Mouse (Mus musculus): ENCODE data around the gene Cotl1. TPM values are rescaled to one million over a fixed set of nuclear protein-coding genes. Genes with fewer than 3 reads are reported as not detected.

The Cotl1 gene
- polyA plus RNA-seq, 1 experiment from 2014 or later = 219 TPM

- Histone ChIP-seq H3K4me3 (peak overlapping the region; percentile 67; the same call in 1 of the 2 replicates), H3K9ac (peak overlapping the region; percentile 33), H3K4me1 (peaks cover 69% of the 10 kb centered on the region), H3K9me3 (no peaks in the 10 kb centered on the region), H3K27ac (peak overlapping the region; percentile 3), H3K27me3 (replicated peaks) (no peaks in the 10 kb centered on the region), H3K36me3 (no peaks in the 10 kb centered on the region), H3K4me2 (replicated peaks) (peak overlapping the region; percentile 87)
- WGBS = 43% methylated on average over 10 of the region's 10 CpGs
- ATAC-seq (ENCODE audit: low FRiP score, low read depth) = no peak
Observed at GRCm38 (mm10) chr8:119837553-119838071, 2.7 kb downstream of the Cotl1 start.

DNA sequence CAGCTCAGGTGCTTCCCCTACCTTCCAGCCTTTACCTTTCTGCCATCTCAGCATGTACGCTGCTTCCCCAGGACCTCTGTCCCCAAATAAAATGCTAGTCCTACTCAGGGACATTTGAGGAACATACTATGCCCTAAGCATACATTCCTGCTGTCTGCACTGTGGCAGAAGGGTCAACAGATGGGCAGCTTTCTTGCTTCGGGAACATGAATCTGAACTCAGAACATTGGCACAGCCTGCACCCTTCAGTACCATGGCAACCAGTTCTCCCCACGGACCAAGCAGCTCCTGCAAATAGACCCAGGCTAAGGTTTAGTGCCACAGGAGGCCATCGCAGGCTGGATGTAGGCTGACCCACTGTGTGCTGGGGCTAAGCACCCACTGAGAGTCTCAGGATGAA, 3.5 kb downstream of the Cotl1 start:
- no peaks in the 10 kb centered on the region for H3K27me3 ChIP-seq (replicated peaks)
- 73% methylated on average over 4 of the region's 4 CpGs for WGBS
- no peaks in the 10 kb centered on the region for H3K9me3 ChIP-seq
- H3K4me2 ChIP-seq (replicated peaks) = peak overlapping the region; percentile 87
- H3K27ac ChIP-seq = no peak overlapping the region
- H3K36me3 ChIP-seq = no peaks in the 10 kb centered on the region
- no peak overlapping the region for H3K4me3 ChIP-seq
- 0 out of 2 replicates have a peak overlapping the region, but pooled peaks have one; percentile 10 for H3K9ac ChIP-seq
- no peak for ATAC-seq (ENCODE audit: low FRiP score, low read depth)
- peaks cover 76% of the 10 kb centered on the region for H3K4me1 ChIP-seq

- 89% methylated on average over 5 of the region's 5 CpGs for WGBS
- H3K27me3 ChIP-seq (replicated peaks) = no peaks in the 10 kb centered on the region
- H3K4me2 ChIP-seq (replicated peaks) = no peak overlapping the region
- no peaks in the 10 kb centered on the region for H3K9me3 ChIP-seq
- H3K4me1 ChIP-seq = peaks cover 84% of the 10 kb centered on the region
- no peak for ATAC-seq (ENCODE audit: low FRiP score, low read depth)
- no peaks in the 10 kb centered on the region for H3K36me3 ChIP-seq
- H3K27ac ChIP-seq = no peak overlapping the region
- no peak overlapping the region for H3K9ac ChIP-seq
- no peak overlapping the region for H3K4me3 ChIP-seq
Observed at GRCm38 (mm10) chr8:119835270-119835669, 5.1 kb downstream of the Cotl1 start.

- no peak overlapping the region for H3K9ac ChIP-seq
- no peak overlapping the region for H3K4me3 ChIP-seq
- H3K36me3 ChIP-seq = no peaks in the 10 kb centered on the region
- H3K4me2 ChIP-seq (replicated peaks) = no peak overlapping the region
- H3K4me1 ChIP-seq = peaks cover 89% of the 10 kb centered on the region
- WGBS = 76% methylated on average over 6 of the region's 6 CpGs
- no peaks in the 10 kb centered on the region for H3K9me3 ChIP-seq
- ATAC-seq (ENCODE audit: low FRiP score, low read depth) = no peak
- no peak overlapping the region for H3K27ac ChIP-seq
- H3K27me3 ChIP-seq (replicated peaks) = no peaks in the 10 kb centered on the region
Observed at GRCm38 (mm10) chr8:119834676-119835075, 5.7 kb downstream of the Cotl1 start.

DNA sequence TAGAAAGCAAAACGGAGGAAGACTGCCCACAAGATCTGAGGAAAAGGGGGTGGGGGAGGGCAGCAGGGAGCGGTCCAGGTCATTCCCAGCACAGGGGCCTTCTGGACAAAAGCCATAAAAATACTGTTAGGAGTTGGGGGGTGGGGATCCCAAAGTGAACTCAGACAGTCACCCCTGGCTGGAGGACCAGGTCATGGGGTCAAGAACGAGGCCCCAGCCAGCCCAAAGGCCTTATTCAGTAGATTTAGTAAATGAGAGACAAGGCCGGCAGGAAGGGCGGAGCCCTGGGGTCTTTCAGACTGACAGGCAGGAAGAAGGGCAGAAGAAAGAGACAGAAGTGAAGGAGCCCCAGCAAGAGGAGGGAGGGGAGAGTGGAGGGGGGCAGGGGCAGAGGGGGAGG, 7.4 kb downstream of the Cotl1 start:
- Histone ChIP-seq H3K9me3 (no peaks in the 10 kb centered on the region), H3K9ac (0 out of 2 replicates have a peak overlapping the region, but pooled peaks have one; percentile 13), H3K4me2 (replicated peaks) (peak overlapping the region; percentile 36), H3K4me1 (peaks cover 89% of the 10 kb centered on the region), H3K27ac (no peak overlapping the region; the same call in 1 of the 2 replicates), H3K36me3 (no peaks in the 10 kb centered on the region), H3K27me3 (replicated peaks) (no peaks in the 10 kb centered on the region), H3K4me3 (no peak overlapping the region)
- ATAC-seq (ENCODE audit: low FRiP score, low read depth) = no peak
- WGBS = 7% methylated on average over 5 of the region's 5 CpGs

DNA sequence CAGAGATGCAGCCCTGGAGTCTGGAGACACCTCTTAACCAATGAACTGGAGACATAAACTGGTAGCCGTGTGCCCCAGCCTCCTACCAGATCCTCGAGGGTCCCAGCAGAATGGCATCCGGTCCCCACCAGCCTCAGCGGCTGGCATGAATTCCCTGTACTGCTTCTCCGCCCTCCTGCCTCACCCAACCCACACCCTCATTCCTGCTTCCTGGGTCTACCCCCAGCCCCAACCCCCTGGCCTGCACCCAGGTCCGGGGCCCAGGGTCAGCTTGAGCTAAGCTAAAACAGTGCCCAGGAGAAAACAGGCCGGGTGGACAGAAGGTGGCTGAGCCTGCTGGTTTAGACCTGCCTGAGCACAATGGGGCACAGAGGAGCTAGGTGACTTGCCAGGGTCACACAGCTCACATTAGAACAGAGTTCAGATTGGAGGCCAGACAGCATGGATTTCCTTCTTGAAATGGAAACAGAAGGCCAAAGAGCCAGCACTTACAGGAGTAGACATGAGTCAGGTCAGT, 8.2 kb downstream of the Cotl1 start:
- no peak overlapping the region for H3K4me3 ChIP-seq
- ATAC-seq (ENCODE audit: low FRiP score, low read depth) = peak; percentile 35
- 52% methylated on average over 7 of the region's 7 CpGs for WGBS

DNA sequence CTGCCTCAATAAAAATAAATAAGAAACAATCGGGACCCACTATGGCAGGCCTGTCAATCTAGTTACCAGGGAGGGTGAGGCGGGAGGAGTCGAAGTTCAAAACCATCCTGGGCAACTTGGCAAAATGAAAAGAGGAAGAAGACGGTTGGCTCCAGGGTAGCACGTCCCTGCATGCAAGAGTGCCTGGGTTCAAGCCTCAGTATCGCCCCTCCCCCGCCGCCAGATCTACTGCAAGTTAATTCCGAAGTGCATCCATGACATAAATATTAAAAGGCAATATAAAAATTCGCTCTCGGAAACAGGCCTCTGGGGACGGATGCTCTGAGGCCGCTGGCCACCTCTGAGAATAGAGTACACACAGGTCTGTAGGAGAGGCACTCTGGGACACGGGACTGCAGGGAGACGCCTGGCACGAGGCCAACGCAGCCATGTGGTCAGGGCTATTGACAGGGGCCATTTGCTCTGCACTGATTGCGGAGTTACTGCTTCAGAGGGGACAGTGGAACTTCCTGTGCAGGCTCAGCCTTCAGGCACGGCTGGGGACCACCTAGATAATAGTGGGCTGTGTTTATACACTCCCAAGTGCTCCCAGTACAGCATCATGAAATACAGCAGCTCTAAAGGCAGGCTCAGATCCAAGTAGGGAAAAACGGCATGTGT, 8.9 kb downstream of the Cotl1 start:
- Histone ChIP-seq H3K36me3 (no peaks in the 10 kb centered on the region), H3K4me2 (replicated peaks) (peak overlapping the region; percentile 36), H3K27me3 (replicated peaks) (no peaks in the 10 kb centered on the region), H3K9ac (no peak overlapping the region), H3K27ac (peak overlapping the region; percentile 81; the same call in 1 of the 2 replicates), H3K9me3 (no peaks in the 10 kb centered on the region), H3K4me1 (peaks cover 81% of the 10 kb centered on the region), H3K4me3 (no peak overlapping the region)
- ATAC-seq (ENCODE audit: low FRiP score, low read depth) = peak; percentile 75
- 22% methylated on average over 20 of the region's 20 CpGs for WGBS

More for the DNA sequence above, 8.2 kb downstream of the Cotl1 start:
- H3K36me3 ChIP-seq = no peaks in the 10 kb centered on the region
- H3K27me3 ChIP-seq (replicated peaks) = no peaks in the 10 kb centered on the region
- H3K4me1 ChIP-seq = peaks cover 88% of the 10 kb centered on the region
- H3K9ac ChIP-seq = peak overlapping the region; percentile 41
- H3K9me3 ChIP-seq = no peaks in the 10 kb centered on the region
- peak overlapping the region; percentile 36 for H3K4me2 ChIP-seq (replicated peaks)
- peak overlapping the region; percentile 81; the same call in 1 of the 2 replicates for H3K27ac ChIP-seq

- Histone ChIP-seq H3K9ac (no peak overlapping the region), H3K4me2 (replicated peaks) (peak overlapping the region; percentile 35; the same call in 1 of the 2 replicates), H3K27ac (no peak overlapping the region), H3K36me3 (no peaks in the 10 kb centered on the region), H3K4me3 (no peak overlapping the region), H3K27me3 (replicated peaks) (no peaks in the 10 kb centered on the region), H3K4me1 (peaks cover 74% of the 10 kb centered on the region), H3K9me3 (no peaks in the 10 kb centered on the region)
- WGBS = 55% methylated on average over 7 of the region's 7 CpGs
- no peak for ATAC-seq (ENCODE audit: low FRiP score, low read depth)
Observed at GRCm38 (mm10) chr8:119830589-119830988, 9.8 kb downstream of the Cotl1 start.

DNA sequence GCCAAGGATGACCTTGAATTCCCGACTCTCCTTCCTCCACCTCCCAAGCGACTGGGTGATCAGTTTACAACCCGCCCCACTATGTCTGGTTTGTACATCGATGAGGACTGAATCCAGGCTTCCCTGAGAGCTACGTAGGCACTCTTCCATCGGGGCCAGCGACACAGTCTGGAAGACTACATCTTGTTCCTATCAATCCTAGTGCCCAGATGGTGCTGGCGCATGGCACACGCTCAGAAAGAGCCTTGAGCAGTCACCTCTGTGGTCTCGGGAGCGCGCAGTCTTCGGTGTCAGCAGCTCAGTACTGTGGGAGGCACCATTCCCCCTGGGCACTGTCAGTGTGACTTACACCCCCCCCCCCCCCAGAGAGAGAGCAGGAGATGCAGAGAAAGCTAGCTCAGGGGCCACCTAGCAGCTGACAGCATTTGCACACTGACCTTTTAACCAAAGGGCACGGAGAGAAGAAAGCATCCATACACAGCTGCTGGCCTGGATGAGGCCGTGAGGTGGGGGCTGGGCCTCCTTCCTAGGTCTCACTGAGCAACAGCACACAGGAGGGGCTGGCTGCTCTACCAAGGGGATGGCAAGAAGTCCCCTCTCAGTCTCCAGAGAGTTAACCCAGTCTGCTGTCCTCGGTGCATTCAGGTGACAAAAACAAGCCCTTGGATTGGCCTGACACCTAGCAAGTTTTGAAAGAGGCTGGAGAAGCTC, 10.3 kb downstream of the Cotl1 start:
- Histone ChIP-seq H3K27ac (peak overlapping the region; percentile 20; the same call in 1 of the 2 replicates), H3K4me2 (replicated peaks) (peak overlapping the region; percentile 35), H3K27me3 (replicated peaks) (no peaks in the 10 kb centered on the region), H3K4me3 (no peak overlapping the region), H3K9ac (no peak overlapping the region), H3K36me3 (no peaks in the 10 kb centered on the region), H3K4me1 (peaks cover 69% of the 10 kb centered on the region), H3K9me3 (no peaks in the 10 kb centered on the region)
- no peak for ATAC-seq (ENCODE audit: low FRiP score, low read depth)
- WGBS = 25% methylated on average over 16 of the region's 16 CpGs

GRCm38 (mm10) chr8:119829420-119829819, 10.9 kb downstream of the Cotl1 start:
- Histone ChIP-seq H3K9me3 (no peaks in the 10 kb centered on the region), H3K4me2 (replicated peaks) (peak overlapping the region; percentile 35), H3K36me3 (no peaks in the 10 kb centered on the region), H3K4me3 (no peak overlapping the region), H3K9ac (no peak overlapping the region), H3K27me3 (replicated peaks) (no peaks in the 10 kb centered on the region), H3K4me1 (peaks cover 67% of the 10 kb centered on the region), H3K27ac (peak overlapping the region; percentile 20; the same call in 1 of the 2 replicates)
- WGBS = 82% methylated on average over 13 of the region's 13 CpGs
- ATAC-seq (ENCODE audit: low FRiP score, low read depth) = no peak

DNA sequence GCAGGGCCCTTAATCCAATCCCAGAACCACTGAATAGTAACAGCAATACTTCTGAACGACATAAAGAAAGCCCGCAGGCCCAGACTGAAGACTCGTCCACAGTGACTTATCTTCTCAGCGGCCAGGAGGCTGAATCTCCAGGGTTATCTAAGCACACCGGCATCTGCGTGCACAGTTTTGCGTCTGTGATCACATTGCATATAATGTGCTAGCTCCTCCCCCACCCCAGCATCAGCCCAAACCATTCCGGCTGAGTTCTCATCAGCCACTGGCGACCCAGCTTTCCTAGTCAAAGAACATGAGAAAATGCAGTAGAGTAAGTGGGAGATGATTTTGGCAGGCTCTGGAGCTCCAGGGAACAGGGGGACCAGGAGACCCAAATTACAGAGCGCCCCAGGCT, 11.3 kb downstream of the Cotl1 start:
- H3K27me3 ChIP-seq (replicated peaks) = no peaks in the 10 kb centered on the region
- H3K4me2 ChIP-seq (replicated peaks) = peak overlapping the region; percentile 12; the same call in 1 of the 2 replicates
- no peaks in the 10 kb centered on the region for H3K36me3 ChIP-seq
- H3K4me1 ChIP-seq = peaks cover 71% of the 10 kb centered on the region
- ATAC-seq (ENCODE audit: low FRiP score, low read depth) = no peak
- no peak overlapping the region for H3K4me3 ChIP-seq
- 66% methylated on average over 10 of the region's 10 CpGs for WGBS
- H3K9ac ChIP-seq = no peak overlapping the region
- 0 out of 2 replicates have a peak overlapping the region, but pooled peaks have one; percentile 20 for H3K27ac ChIP-seq
- H3K9me3 ChIP-seq = no peaks in the 10 kb centered on the region

- ATAC-seq (ENCODE audit: low FRiP score, low read depth) = no peak
- no peaks in the 10 kb centered on the region; the same call in 1 of the 2 replicates for H3K36me3 ChIP-seq
- 58% methylated on average over 4 of the region's 4 CpGs for WGBS
- no peaks in the 10 kb centered on the region for H3K27me3 ChIP-seq (replicated peaks)
- H3K4me1 ChIP-seq = peaks cover 61% of the 10 kb centered on the region
- no peak overlapping the region for H3K4me2 ChIP-seq (replicated peaks)
- no peaks in the 10 kb centered on the region for H3K9me3 ChIP-seq
- no peak overlapping the region for H3K27ac ChIP-seq
- H3K9ac ChIP-seq = no peak overlapping the region
- H3K4me3 ChIP-seq = no peak overlapping the region
Observed at GRCm38 (mm10) chr8:119827721-119828153, 12.6 kb downstream of the Cotl1 start.

Measured in neural tube, embryonic 12.5 days (tissue).